Mouse (Mus musculus) kidney, embryonic 16.5 days (tissue): ENCODE data around the gene Znrf3. TPM values are rescaled to one million over a fixed set of nuclear protein-coding genes. Genes with fewer than 3 reads are reported as not detected.

ENCODE experiments used
- ATAC-seq: fragments of 200-750 bp; cut with Nextera tagmentation; 2 replicates; pipeline ENCODE4 v1.8.0; 2017; ENCODE audit warnings: moderate TSS enrichment; ENCODE audit not compliant: low FRiP score, low TSS enrichment
- H3K27ac ChIP-seq: fragments of 300-500 bp; sonication (generic); 2 replicates; pipeline ENCODE4 v1.5.1; 2014; ENCODE audit warnings: low read length
- H3K27me3 ChIP-seq: fragments of 300-500 bp; sonication (generic); 2 replicates; pipeline ENCODE4 v1.6.1; 2014; ENCODE audit warnings: low read length, control low read depth, mixed read lengths; ENCODE audit not compliant: insufficient read depth
- H3K36me3 ChIP-seq: fragments of 300-500 bp; sonication (generic); 2 replicates; pipeline ENCODE4 v1.6.1; 2014; ENCODE audit warnings: low read length, control low read depth, mixed read lengths; ENCODE audit not compliant: insufficient read depth
- H3K4me1 ChIP-seq: fragments of 300-500 bp; sonication (generic); 2 replicates; pipeline ENCODE4 v1.6.1; 2014; ENCODE audit warnings: low read length, control low read depth, mixed read lengths; ENCODE audit not compliant: insufficient read depth
- H3K4me2 ChIP-seq: fragments of 300-500 bp; sonication (generic); replicated peaks from 2 replicates; pipeline ENCODE4 v1.6.1; 2014; ENCODE audit warnings: low read depth, low read length
- H3K4me3 ChIP-seq: fragments of 300-500 bp; sonication (generic); 2 replicates; pipeline ENCODE4 v1.5.1; 2014; ENCODE audit warnings: mild to moderate bottlenecking, low read length
- H3K9ac ChIP-seq: fragments of 300-500 bp; sonication (generic); replicated peaks from 2 replicates; pipeline ENCODE4 v1.6.1; 2014; ENCODE audit warnings: low read length
- H3K9me3 ChIP-seq: fragments of 300-500 bp; sonication (generic); 2 replicates; pipeline ENCODE4 v1.6.1; 2016; ENCODE audit warnings: low read length, control low read depth
- WGBS: fragments of 180-500 bp; shearing (Covaris S2); extraction: QIAGEN DNeasy Blood & Tissue Kit; methylation state at CpG from one replicate; pipeline ENCODE4 v1.1.7; 2014; 5-methylcytosine and 5-hydroxymethylcytosine counted together
- polyA plus RNA-seq: library from polyadenylated mRNA; unstranded; fragments of >200 nt; fragmentation: Nextera tagmentation; extraction: Ambion mirVana; gene quantifications from 2 replicates; pipeline ENCODE4 v1.2.1, GENCODE M21; 2015

The Znrf3 gene
- polyA plus RNA-seq, 1 experiment from 2014 or later: 16.5 TPM

- no peak for ATAC-seq
- H3K27me3 ChIP-seq: no peaks in the 10 kb centered on the region
- H3K4me2 ChIP-seq: no peak overlapping the region
- H3K9me3 ChIP-seq: no peaks in the 10 kb centered on the region
- no peaks in the 10 kb centered on the region for H3K36me3 ChIP-seq
- H3K27ac ChIP-seq: peak overlapping the region; percentile 89
- H3K4me1 ChIP-seq: peaks cover 12% of the 10 kb centered on the region; the same call in 1 of the 2 replicates
- 85% methylated on average over 13 of the region's 13 CpGs for WGBS
- no peak overlapping the region for H3K4me3 ChIP-seq
- no peak overlapping the region for H3K9ac ChIP-seq
Observed at GRCm38 (mm10) chr11:5307024-5307905, 137.4 kb downstream of the Znrf3 start.

- ATAC-seq: no peak
- Histone ChIP-seq H3K9ac (no peak overlapping the region), H3K4me2 (no peak overlapping the region), H3K9me3 (no peaks in the 10 kb centered on the region), H3K4me1 (peaks cover 12% of the 10 kb centered on the region; the same call in 1 of the 2 replicates), H3K36me3 (no peaks in the 10 kb centered on the region), H3K27ac (peak overlapping the region; percentile 89), H3K4me3 (no peak overlapping the region), H3K27me3 (no peaks in the 10 kb centered on the region)
Observed at GRCm38 (mm10) chr11:5306017-5306416, 138.6 kb downstream of the Znrf3 start.

- Histone ChIP-seq H3K4me1 (peaks cover 12% of the 10 kb centered on the region; the same call in 1 of the 2 replicates), H3K9ac (no peak overlapping the region), H3K4me2 (no peak overlapping the region), H3K36me3 (no peaks in the 10 kb centered on the region), H3K27me3 (no peaks in the 10 kb centered on the region), H3K27ac (no peak overlapping the region), H3K4me3 (no peak overlapping the region), H3K9me3 (no peaks in the 10 kb centered on the region)
- ATAC-seq: no peak
Observed at GRCm38 (mm10) chr11:5304526-5304925, 140.1 kb downstream of the Znrf3 start.

- WGBS: 16% methylated on average over 1 of the region's 1 CpGs
- Histone ChIP-seq H3K4me1 (peaks cover 44% of the 10 kb centered on the region), H3K4me2 (peak overlapping the region; percentile 35), H3K36me3 (no peaks in the 10 kb centered on the region), H3K27me3 (no peaks in the 10 kb centered on the region), H3K9ac (0 out of 2 replicates have a peak overlapping the region, but pooled peaks have one; percentile 12), H3K4me3 (0 out of 2 replicates have a peak overlapping the region, but pooled peaks have one; percentile 8), H3K27ac (peak overlapping the region; percentile 91), H3K9me3 (no peaks in the 10 kb centered on the region)
- ATAC-seq: no peak
Observed at GRCm38 (mm10) chr11:5298007-5298372, 146.7 kb downstream of the Znrf3 start.

- peak overlapping the region; percentile 91 for H3K27ac ChIP-seq
Observed at GRCm38 (mm10) chr11:5297148-5298006, 147.3 kb downstream of the Znrf3 start.

GRCm38 (mm10) chr11:5296576-5297115 lies 148.0 kb downstream of the Znrf3 start:
- H3K27me3 ChIP-seq: no peaks in the 10 kb centered on the region
- peak overlapping the region; percentile 91 for H3K27ac ChIP-seq
- no peaks in the 10 kb centered on the region for H3K36me3 ChIP-seq
- peak overlapping the region; percentile 22; the same call in 1 of the 2 replicates for H3K9ac ChIP-seq
- H3K9me3 ChIP-seq: no peaks in the 10 kb centered on the region
- H3K4me1 ChIP-seq: peaks cover 47% of the 10 kb centered on the region
- ATAC-seq: peak; percentile 78
- no peak overlapping the region for H3K4me3 ChIP-seq
- 16% methylated on average over 2 of the region's 2 CpGs for WGBS
- H3K4me2 ChIP-seq: peak overlapping the region; percentile 35

More at GRCm38 (mm10) chr11:5297148-5298006, 147.3 kb downstream of the Znrf3 start:
- no peaks in the 10 kb centered on the region for H3K9me3 ChIP-seq
- peak overlapping the region; percentile 8; the same call in 1 of the 2 replicates for H3K4me3 ChIP-seq
- H3K9ac ChIP-seq: peak overlapping the region; percentile 12; the same call in 1 of the 2 replicates
- H3K27me3 ChIP-seq: no peaks in the 10 kb centered on the region
- ATAC-seq: peak; percentile 91
- peak overlapping the region; percentile 35 for H3K4me2 ChIP-seq
- peaks cover 44% of the 10 kb centered on the region for H3K4me1 ChIP-seq
- 12% methylated on average over 13 of the region's 13 CpGs for WGBS
- H3K36me3 ChIP-seq: no peaks in the 10 kb centered on the region

- Histone ChIP-seq H3K4me2 (no peak overlapping the region), H3K36me3 (no peaks in the 10 kb centered on the region), H3K9ac (no peak overlapping the region), H3K27me3 (no peaks in the 10 kb centered on the region), H3K9me3 (no peaks in the 10 kb centered on the region), H3K4me1 (peaks cover 55% of the 10 kb centered on the region), H3K4me3 (no peak overlapping the region), H3K27ac (0 out of 2 replicates have a peak overlapping the region, but pooled peaks have one; percentile 91)
- 78% methylated on average over 3 of the region's 3 CpGs for WGBS
- no peak for ATAC-seq
Observed at GRCm38 (mm10) chr11:5294805-5295204, 149.8 kb downstream of the Znrf3 start.

DNA sequence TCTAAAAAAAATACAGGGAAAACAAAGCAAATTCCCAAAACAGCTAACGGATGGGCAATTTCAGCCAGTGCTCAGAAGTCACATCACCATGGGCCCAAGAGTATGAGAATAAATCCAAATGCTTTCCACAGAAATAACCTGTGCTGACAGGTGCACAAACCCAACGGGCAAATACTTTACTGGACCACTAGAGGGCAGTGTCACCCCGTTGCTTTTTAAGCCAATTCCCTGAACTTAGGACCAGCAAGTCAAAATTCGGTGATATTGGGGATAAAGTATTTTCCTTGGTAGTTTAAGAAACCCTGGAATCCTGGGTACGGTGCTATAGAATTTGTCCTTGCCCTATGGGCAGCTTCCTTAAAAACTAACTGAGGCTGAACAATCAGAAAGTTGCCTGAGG lies 154.0 kb downstream of the Znrf3 start:
- H3K9ac ChIP-seq: no peak overlapping the region

DNA sequence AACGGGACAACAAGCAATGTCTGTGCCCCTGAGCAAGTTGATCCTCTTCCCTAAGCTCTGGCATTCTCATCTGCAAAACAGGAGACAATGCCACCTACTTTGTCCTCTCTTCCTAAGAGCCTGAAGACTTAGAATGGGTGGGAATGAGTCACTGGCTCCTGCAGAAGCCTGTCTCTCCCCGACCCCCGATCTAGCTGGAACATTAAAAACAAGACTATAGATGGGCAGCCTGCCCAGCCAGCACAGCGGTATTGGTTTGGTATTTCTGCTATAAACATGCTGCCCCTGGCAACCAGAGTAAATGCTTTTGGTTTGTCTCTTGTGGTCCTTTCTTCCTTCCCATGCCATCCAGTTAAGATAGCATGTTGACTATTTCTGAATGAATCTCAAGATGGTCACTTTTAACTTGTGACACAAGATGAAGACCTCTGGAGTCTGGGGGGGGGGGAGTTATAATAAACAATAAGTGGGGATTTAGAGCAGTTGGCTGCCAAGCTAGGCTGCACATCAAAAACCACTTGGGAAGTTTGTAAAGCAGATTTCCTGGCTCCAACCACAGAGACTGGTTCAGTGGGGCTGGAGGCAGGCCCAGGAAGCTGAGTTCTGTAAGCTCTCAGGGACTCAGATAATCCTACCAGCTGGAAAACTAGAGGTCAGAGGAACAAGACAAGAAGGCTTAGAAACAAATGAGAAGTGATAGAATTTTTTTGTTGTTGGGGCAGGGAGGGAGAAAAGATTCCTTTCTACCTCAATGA lies 154.6 kb downstream of the Znrf3 start:
- Histone ChIP-seq H3K4me3 (no peak overlapping the region), H3K36me3 (peaks cover 17% of the 10 kb centered on the region), H3K27me3 (no peaks in the 10 kb centered on the region), H3K9ac (no peak overlapping the region), H3K27ac (no peak overlapping the region), H3K4me2 (no peak overlapping the region), H3K9me3 (no peaks in the 10 kb centered on the region), H3K4me1 (peaks cover 17% of the 10 kb centered on the region)
- WGBS: 78% methylated on average over 4 of the region's 4 CpGs
- ATAC-seq: no peak

More for the DNA sequence above, 154.0 kb downstream of the Znrf3 start:
- no peaks in the 10 kb centered on the region for H3K9me3 ChIP-seq
- ATAC-seq: no peak; the same call in 1 of the 2 replicates
- H3K27ac ChIP-seq: 0 out of 2 replicates have a peak overlapping the region, but pooled peaks have one; percentile 47
- no peak overlapping the region for H3K4me2 ChIP-seq
- no peak overlapping the region for H3K4me3 ChIP-seq
- peaks cover 16% of the 10 kb centered on the region for H3K36me3 ChIP-seq
- H3K27me3 ChIP-seq: no peaks in the 10 kb centered on the region
- peaks cover 24% of the 10 kb centered on the region for H3K4me1 ChIP-seq
- WGBS: 19% methylated on average over 5 of the region's 5 CpGs
